Comparison of ENCODE assay signal across 16 mouse cellular contexts in genomic region chr9:120012781-120013180, GRCm38 (mm10). TPM values are rescaled to one million over a fixed set of nuclear protein-coding genes. Genes with fewer than 3 reads are reported as not detected.
A peak's percentile ranks its signal among the peaks of the same experiment; 100 is the strongest.
DNase-seq lines count a peak whose midpoint lies in the region; ATAC-seq lines count a peak whose summit lies in the region.
"Had no signal": no experiment of that assay in that cellular context is flagged by ENCODE, and none has a peak within 500 bp of the region (broad histone marks: within the 10 kb centered on the region; RNA-seq: fewer than 3 reads in every experiment).

No protein-coding gene starts in this region.

- WGBS in heart, embryonic 15.5 days, result 73% methylated on average over 5 of the region's 5 CpGs
- 88% methylated on average over 5 of the region's 5 CpGs for WGBS in forebrain, embryonic 11.5 days
- 81% methylated on average over 5 of the region's 5 CpGs for WGBS in limb, embryonic 10.5 days

- peaks cover 50% of the 10 kb centered on the region for H3K36me3 ChIP-seq in heart, embryonic 15.5 days
- no peaks in the 10 kb centered on the region for H3K36me3 ChIP-seq in forebrain, embryonic 11.5 days (ENCODE audit: control insufficient read depth, insufficient read depth, low read length)
- no peaks in the 10 kb centered on the region for H3K36me3 ChIP-seq in limb, embryonic 10.5 days
- H3K36me3 ChIP-seq: hindbrain, embryonic 15.5 days; neural tube, embryonic 13.5 days had no signal

- intact Hi-C loops in heart, postnatal 36 days (cut with DNase I), result loop anchor here (2.0 to 5.0 kb wide), 2 partner anchors 50 to 100 kb away; no protein-coding TSS in a partner anchor

- H3K4me3 ChIP-seq in heart, embryonic 15.5 days, result no peak overlapping the region
- H3K4me3 ChIP-seq in forebrain, embryonic 11.5 days (ENCODE audit: low read depth, low read length), result no peak overlapping the region
- no peak overlapping the region for H3K4me3 ChIP-seq in limb, embryonic 10.5 days
- H3K4me3 ChIP-seq: hindbrain, embryonic 15.5 days; neural tube, embryonic 13.5 days had no signal

- no peak overlapping the region for H3K4me2 ChIP-seq in heart, embryonic 15.5 days
- H3K4me2 ChIP-seq in forebrain, embryonic 11.5 days (ENCODE audit: low read depth, low read length, severe bottlenecking), result no peak overlapping the region
- H3K4me2 ChIP-seq: hindbrain, embryonic 15.5 days; neural tube, embryonic 13.5 days had no signal

- peaks cover 68% of the 10 kb centered on the region for H3K4me1 ChIP-seq in heart, embryonic 15.5 days (replicated peaks)
- peaks cover 1% of the 10 kb centered on the region; the same call in 1 of the 2 replicates for H3K4me1 ChIP-seq in forebrain, embryonic 11.5 days (replicated peaks; ENCODE audit: control insufficient read depth, insufficient read depth, low read length)
- peaks cover 23% of the 10 kb centered on the region for H3K4me1 ChIP-seq in limb, embryonic 10.5 days

- H3K27me3 ChIP-seq in heart, embryonic 15.5 days, result no peaks in the 10 kb centered on the region
- H3K27me3 ChIP-seq in forebrain, embryonic 11.5 days (ENCODE audit: control insufficient read depth, insufficient read depth, low read length), result no peaks in the 10 kb centered on the region
- peaks cover 6% of the 10 kb centered on the region; the same call in 1 of the 2 replicates for H3K27me3 ChIP-seq in limb, embryonic 10.5 days (ENCODE audit: low read depth, poor library complexity, severe bottlenecking)
- H3K27me3 ChIP-seq: hindbrain, embryonic 15.5 days had no signal

- DNase-seq in adrenal gland, adult 2 months, result peak; percentile 77
- DNase-seq in adrenal gland, adult 8-10 months, result no peak
- no peak for DNase-seq in heart, postnatal 36 days
- DNase-seq in 416B (ENCODE audit: low read depth), result peak; percentile 68
- DNase-seq in adrenal gland, postnatal 36 days, result peak; percentile 50 to 56
- no peak for DNase-seq in forebrain, embryonic 11.5 days (ENCODE audit: low spot score)
- no peak for DNase-seq in limb, embryonic 10.5 days (ENCODE audit: low spot score)
- DNase-seq: cerebellum, adult 11 months; embryo, embryonic 11 days; gastrocnemius, postnatal 14 days; lung, postnatal 14 days; midbrain, embryonic 14.5 days had no signal

- no peak overlapping the region for H3K9ac ChIP-seq in heart, embryonic 15.5 days
- no peak overlapping the region for H3K9ac ChIP-seq in forebrain, embryonic 11.5 days (ENCODE audit: low read length)
- H3K9ac ChIP-seq: hindbrain, embryonic 15.5 days; neural tube, embryonic 13.5 days had no signal

- H3K27ac ChIP-seq in heart, embryonic 15.5 days, result peak overlapping the region; percentile 97
- H3K27ac ChIP-seq in forebrain, embryonic 11.5 days (ENCODE audit: low read depth, low read length), result no peak overlapping the region
- H3K27ac ChIP-seq in limb, embryonic 10.5 days, result no peak overlapping the region
- H3K27ac ChIP-seq: hindbrain, embryonic 15.5 days; neural tube, embryonic 13.5 days had no signal

- no peaks in the 10 kb centered on the region for H3K9me3 ChIP-seq in heart, embryonic 15.5 days (replicated peaks)
- H3K9me3 ChIP-seq in forebrain, embryonic 11.5 days (ENCODE audit: control insufficient read depth, low read length), result no peaks in the 10 kb centered on the region
- no peaks in the 10 kb centered on the region for H3K9me3 ChIP-seq in limb, embryonic 10.5 days (replicated peaks)
- H3K9me3 ChIP-seq: hindbrain, embryonic 15.5 days; neural tube, embryonic 13.5 days had no signal

- ATAC-seq in heart, embryonic 15.5 days (replicated peaks; ENCODE audit: insufficient number of reproducible peaks, insufficient read depth, low FRiP score, low read depth), result no peak
- no peak for ATAC-seq in forebrain, embryonic 11.5 days (replicated peaks; ENCODE audit: low FRiP score)

RNA-seq across cellular contexts. Expression of gene Xirp1, which starts 10.6 kb away (rescaled TPM):
- under 1 TPM; 0.37 to 0.48 TPM for total RNA-seq in adrenal gland, adult 2 months (2021)
- 0.03 and 0.04 TPM in 2 replicates for polyA plus RNA-seq in adrenal gland, adult 2 months (2012; rRNA removed)
- total RNA-seq in adrenal gland, adult 8-10 months (2022), result under 1 TPM; 0.06 to 0.16 (median 0.10) TPM
- 45.2 and 51.0 TPM in 2 replicates for polyA plus RNA-seq in heart, embryonic 15.5 days (2015; fragmentation: Nextera tagmentation; extraction: Ambion mirVana)
- 100 to 1,000 TPM; 122 to 127 TPM for total RNA-seq in heart, postnatal 36 days (2021)
- total RNA-seq in adrenal gland, postnatal 36 days (2021), result under 1 TPM; 0.33 to 0.53 TPM
- polyA plus RNA-seq in forebrain, embryonic 11.5 days (2014; fragmentation: Nextera tagmentation; extraction: Ambion mirVana), result not detected in 2 replicates
- polyA plus RNA-seq in limb, embryonic 10.5 days (2016; fragmentation: Nextera tagmentation; extraction: Ambion mirVana), result 0.05 and 0.09 TPM in 2 replicates
- polyA plus RNA-seq: hindbrain, embryonic 15.5 days; kidney, embryonic 14.5 days; midbrain, embryonic 14.5 days had no signal

RNA-seq across cellular contexts. Expression of gene Csrnp1, which starts 28.3 kb away (rescaled TPM):
- 10 to 100 TPM; 18.7 to 26.5 TPM for total RNA-seq in adrenal gland, adult 2 months (2021)
- polyA plus RNA-seq in adrenal gland, adult 2 months (2012; rRNA removed), result 45.6 and 51.3 TPM in 2 replicates
- total RNA-seq in adrenal gland, adult 8-10 months (2022), result 10 to 100 TPM in 3 of 4 experiments, 1 to 10 TPM in 1; 7.7 to 69.5 (median 16.0) TPM
- polyA plus RNA-seq in heart, embryonic 15.5 days (2015; fragmentation: Nextera tagmentation; extraction: Ambion mirVana), result 6.9 and 8.2 TPM in 2 replicates
- 10 to 100 TPM; 11.1 to 29.3 TPM for total RNA-seq in heart, postnatal 36 days (2021)
- total RNA-seq in adrenal gland, postnatal 36 days (2021), result 10 to 100 TPM; 35.2 to 46.6 TPM
- 1.5 and 1.6 TPM in 2 replicates for polyA plus RNA-seq in forebrain, embryonic 11.5 days (2014; fragmentation: Nextera tagmentation; extraction: Ambion mirVana)
- polyA plus RNA-seq in limb, embryonic 10.5 days (2016; fragmentation: Nextera tagmentation; extraction: Ambion mirVana), result 3.2 and 3.5 TPM in 2 replicates

RNA-seq across cellular contexts. Expression of gene Cx3cr1, which starts 56.9 kb away (rescaled TPM):
- total RNA-seq in adrenal gland, adult 2 months (2021), result 10 to 100 TPM in 1 of 2 experiments, 1 to 10 TPM in 1; 3.5 to 10.8 TPM
- 11.8 and 12.5 TPM in 2 replicates for polyA plus RNA-seq in adrenal gland, adult 2 months (2012; rRNA removed)
- 10 to 100 TPM in 2 of 4 experiments, 1 to 10 TPM in 2; 5.7 to 18.2 (median 12.4) TPM for total RNA-seq in adrenal gland, adult 8-10 months (2022)
- 7.5 and 10.0 TPM in 2 replicates for polyA plus RNA-seq in heart, embryonic 15.5 days (2015; fragmentation: Nextera tagmentation; extraction: Ambion mirVana)
- 1 to 10 TPM; 3.1 to 5.4 TPM for total RNA-seq in heart, postnatal 36 days (2021)
- total RNA-seq in adrenal gland, postnatal 36 days (2021), result 1 to 10 TPM; 3.4 to 6.8 TPM
- 3.7 and 3.9 TPM in 2 replicates for polyA plus RNA-seq in forebrain, embryonic 11.5 days (2014; fragmentation: Nextera tagmentation; extraction: Ambion mirVana)
- 2.5 and 4.0 TPM in 2 replicates for polyA plus RNA-seq in limb, embryonic 10.5 days (2016; fragmentation: Nextera tagmentation; extraction: Ambion mirVana)

Comparison
In these comparisons a context has a peak if more than half of its experiments do, and no peak if none do; other contexts are left out.
1. DNase-seq: peak in adrenal gland, adult 2 months (single experiment), 416B (single experiment) and adrenal gland, postnatal 36 days (2 of 2); none in adrenal gland, adult 8-10 months (single experiment), heart, postnatal 36 days (0 of 2), forebrain, embryonic 11.5 days (single experiment) and limb, embryonic 10.5 days (single experiment).
2. RNA of gene Xirp1, which starts 10.6 kb away (total RNA-seq): 122 to 127 TPM in heart, postnatal 36 days; 0.33 to 0.53 TPM in adrenal gland, postnatal 36 days, 0.37 to 0.48 TPM in adrenal gland, adult 2 months and 0.06 to 0.16 TPM in adrenal gland, adult 8-10 months; every median in the first group is over 10 times any median in the second.